Mouse (Mus musculus) intestine, embryonic 16.5 days (tissue): ENCODE measurements around the gene Dxo. TPM values are rescaled to one million over a fixed set of nuclear protein-coding genes. Genes with fewer than 3 reads are reported as not detected.
A peak's percentile ranks its signal among the peaks of the same experiment; 100 is the strongest.

ENCODE experiments used
- ATAC-seq: fragments of 200-750 bp; cut with Nextera tagmentation; 2 replicates; pipeline ENCODE4 v1.8.0; 2017; ENCODE audit warnings: moderate TSS enrichment, moderate library complexity
- H3K27ac ChIP-seq: fragments of 300-500 bp; sonication (generic); 2 replicates; pipeline ENCODE4 v1.5.1; 2014; ENCODE audit warnings: mild to moderate bottlenecking, low read length
- H3K27me3 ChIP-seq: fragments of 300-500 bp; sonication (generic); replicated peaks from 2 replicates; pipeline ENCODE4 v1.6.1; 2014; ENCODE audit warnings: low read length, control low read depth, mixed read lengths; ENCODE audit not compliant: control insufficient read depth, insufficient read depth
- H3K36me3 ChIP-seq: fragments of 300-500 bp; sonication (generic); 2 replicates; pipeline ENCODE4 v1.6.1; 2014; ENCODE audit warnings: low read length, control low read depth; ENCODE audit not compliant: control insufficient read depth, insufficient read depth
- H3K4me1 ChIP-seq: fragments of 300-500 bp; sonication (generic); 2 replicates; pipeline ENCODE4 v1.6.1; 2014; ENCODE audit warnings: low read length, control low read depth, mixed read lengths; ENCODE audit not compliant: control insufficient read depth, insufficient read depth
- H3K4me2 ChIP-seq: fragments of 300-500 bp; sonication (generic); 2 replicates; pipeline ENCODE4 v1.6.1; 2014; ENCODE audit warnings: low read depth, low read length, control low read depth
- H3K4me3 ChIP-seq: fragments of 300-500 bp; sonication (generic); 2 replicates; pipeline ENCODE4 v1.5.1; 2014; ENCODE audit warnings: mild to moderate bottlenecking, low read length
- H3K9ac ChIP-seq: fragments of 300-500 bp; sonication (generic); 2 replicates; pipeline ENCODE4 v1.6.1; 2014; ENCODE audit warnings: low read depth, low read length
- H3K9me3 ChIP-seq: fragments of 300-500 bp; sonication (generic); 2 replicates; pipeline ENCODE4 v1.6.1; 2016; ENCODE audit warnings: low read length, control low read depth; ENCODE audit not compliant: control insufficient read depth
- WGBS: fragments of 180-500 bp; shearing (Covaris S2); extraction: QIAGEN DNeasy Blood & Tissue Kit; methylation state at CpG from one replicate; pipeline ENCODE4 v1.1.7; 2014; 5-methylcytosine and 5-hydroxymethylcytosine counted together
- polyA plus RNA-seq: library from polyadenylated mRNA; unstranded; fragments of >200 nt; fragmentation: Nextera tagmentation; extraction: Ambion mirVana; gene quantifications from 2 replicates; pipeline ENCODE4 v1.2.1, GENCODE M21; 2015

Gene Dxo
- polyA plus RNA-seq, 1 experiment from 2014 or later = 59.0 TPM

DNA sequence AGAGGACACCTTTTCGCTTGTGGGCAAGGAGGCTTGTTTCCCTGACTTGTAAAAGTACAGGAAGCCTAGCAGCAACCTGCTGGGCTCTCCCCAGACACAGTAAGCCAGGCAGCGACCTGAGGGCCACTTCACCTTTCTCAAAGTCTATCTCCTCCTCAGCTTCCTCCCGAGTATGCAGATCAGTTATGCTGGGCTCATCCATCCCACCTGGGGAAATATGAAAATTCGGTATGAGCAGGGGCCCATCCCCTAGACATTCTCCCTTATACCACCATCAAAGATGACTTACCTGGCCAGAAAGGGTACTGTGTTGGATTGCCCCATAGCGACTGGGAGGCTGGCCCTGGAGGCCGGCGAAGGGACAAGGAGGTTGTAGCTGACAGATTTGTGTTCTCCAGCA lies 10.8 kb downstream of the Dxo start:
- Histone ChIP-seq H3K9me3 (no peaks in the 10 kb centered on the region), H3K9ac (no peak overlapping the region), H3K4me3 (no peak overlapping the region), H3K4me2 (no peak overlapping the region), H3K4me1 (peaks cover 19% of the 10 kb centered on the region), H3K27ac (no peak overlapping the region), H3K36me3 (peaks cover 13% of the 10 kb centered on the region; the same call in 1 of the 2 replicates), H3K27me3 (no peaks in the 10 kb centered on the region)
- WGBS = 93% methylated on average over 7 of the region's 7 CpGs
- no peak for ATAC-seq

DNA sequence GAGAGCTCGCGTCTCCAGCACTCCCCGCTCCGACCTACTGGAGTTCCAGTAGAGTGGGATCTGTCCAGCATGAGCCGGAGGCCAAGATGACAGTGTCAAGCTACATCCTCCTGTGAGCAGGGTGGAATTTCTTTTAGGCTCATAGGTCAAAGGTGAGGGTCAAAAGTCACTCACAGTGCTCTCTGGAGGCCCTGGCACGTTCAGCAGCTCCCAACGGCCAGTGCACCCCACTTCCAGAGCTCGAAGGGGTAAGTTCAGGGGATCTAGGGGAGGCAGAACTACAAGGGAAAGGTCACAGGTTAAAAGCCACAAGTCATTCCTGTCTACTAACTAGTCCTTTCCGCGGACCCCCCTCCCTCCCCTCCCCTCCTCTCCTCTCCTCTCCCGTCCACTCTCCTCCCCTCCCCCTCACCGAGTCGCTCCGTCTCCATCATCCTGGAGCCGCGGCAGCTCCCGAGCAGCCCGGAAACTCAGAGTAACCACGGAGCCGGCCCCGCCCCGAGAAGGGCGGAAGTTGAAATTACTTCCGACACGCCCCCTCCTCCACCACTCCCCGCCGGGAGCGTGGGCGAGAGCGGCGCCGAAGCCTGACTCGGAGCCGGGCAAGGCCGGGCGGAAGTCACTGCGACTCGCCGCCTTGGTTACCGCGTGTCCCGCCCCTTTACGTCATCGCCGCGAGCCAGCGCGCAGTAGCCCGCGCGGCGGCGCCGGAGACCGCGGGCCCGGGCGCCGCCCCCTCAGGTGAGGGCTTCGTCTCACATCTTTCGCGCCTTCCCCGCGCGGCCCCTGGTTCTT lies 13.1 kb downstream of the Dxo start, which contains the start of the genes Skiv2l and Nelfe:
TSS of gene Skiv2l (minus strand) at position 489 of the 795 bp plus-strand sequence.
TSS of gene Nelfe (plus strand) at position 670 of the 795 bp plus-strand sequence.
- H3K9me3 ChIP-seq = no peaks in the 10 kb centered on the region
- peak within 1 kb of the TSS; percentile 72 for H3K27ac ChIP-seq
- H3K9ac ChIP-seq = peak within 1 kb of the TSS; percentile 84
- peak within 1 kb of the TSS; percentile 88 for H3K4me2 ChIP-seq
- peak within 1 kb of the TSS; percentile 76 for H3K4me3 ChIP-seq
- H3K36me3 ChIP-seq = peaks cover 13% of the 10 kb centered on the region
- under 1% methylated on average over 64 of the region's 65 CpGs for WGBS
- ATAC-seq = peak; percentile 98
- H3K4me1 ChIP-seq = peaks cover 19% of the 10 kb centered on the region
- no peaks in the 10 kb centered on the region for H3K27me3 ChIP-seq

DNA sequence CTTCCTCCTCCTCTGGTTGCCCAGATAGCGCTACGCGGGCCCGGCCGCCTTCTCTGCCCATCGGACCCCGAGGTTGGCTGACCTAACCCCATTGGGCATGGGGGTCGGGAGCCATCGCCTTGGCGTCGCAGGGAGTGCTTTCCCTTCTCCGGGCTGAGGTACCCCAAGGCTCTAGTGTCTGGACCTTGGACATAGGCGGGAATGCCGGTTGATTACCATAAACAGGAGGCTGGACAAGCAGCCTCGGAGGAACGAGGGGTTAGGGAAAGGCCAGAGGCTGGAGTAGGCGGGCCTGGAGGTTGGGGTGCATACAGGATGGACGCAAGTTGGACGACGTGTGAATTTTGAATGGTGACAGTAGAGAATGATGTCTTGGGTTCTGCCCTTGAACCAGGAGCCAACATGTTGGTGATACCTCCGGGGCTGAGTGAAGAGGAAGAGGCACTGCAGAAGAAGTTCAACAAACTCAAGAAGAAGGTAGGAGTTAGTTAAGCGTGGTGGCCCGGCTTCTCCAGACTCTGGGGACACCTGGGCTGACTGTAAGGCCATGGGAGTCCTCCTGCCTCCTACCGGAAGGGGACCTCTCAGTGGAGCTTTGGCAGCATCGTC lies 13.8 kb downstream of the Dxo start:
- H3K4me2 ChIP-seq = peak overlapping the region; percentile 84
- peak overlapping the region; percentile 72 for H3K27ac ChIP-seq
- peak overlapping the region; percentile 76 for H3K4me3 ChIP-seq
- H3K9me3 ChIP-seq = no peaks in the 10 kb centered on the region
- peak overlapping the region; percentile 84 for H3K9ac ChIP-seq
- WGBS = under 1% methylated on average over 25 of the region's 25 CpGs
- ATAC-seq = peak; percentile 70
- H3K27me3 ChIP-seq = no peaks in the 10 kb centered on the region
- peaks cover 19% of the 10 kb centered on the region for H3K4me1 ChIP-seq
- peaks cover 12% of the 10 kb centered on the region for H3K36me3 ChIP-seq

DNA sequence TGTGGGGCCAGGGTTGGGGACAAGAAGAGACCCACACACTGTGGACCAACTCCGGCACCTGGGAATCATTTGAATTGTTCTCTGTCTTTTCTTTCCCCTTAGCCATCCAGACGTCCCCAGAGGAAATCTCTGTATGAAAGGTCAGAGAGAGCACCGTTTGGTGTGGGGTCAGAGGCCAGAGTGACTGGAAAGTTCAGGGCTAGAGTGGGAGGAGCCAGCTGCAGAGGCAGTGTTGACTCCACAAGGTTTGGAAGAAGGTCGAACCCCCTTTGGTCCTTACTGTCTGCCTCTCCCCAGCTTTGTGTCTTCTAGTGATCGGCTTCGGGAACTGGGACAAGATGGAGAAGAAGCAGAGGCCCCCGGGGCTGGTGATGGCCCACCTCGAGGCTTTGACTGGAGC lies 16.7 kb downstream of the Dxo start:
- no peaks in the 10 kb centered on the region for H3K27me3 ChIP-seq
- no peaks in the 10 kb centered on the region for H3K9me3 ChIP-seq
- no peak overlapping the region for H3K4me3 ChIP-seq
- no peak overlapping the region; the same call in 1 of the 2 replicates for H3K9ac ChIP-seq
- H3K36me3 ChIP-seq = peaks cover 12% of the 10 kb centered on the region
- no peak overlapping the region for H3K4me2 ChIP-seq
- WGBS = 77% methylated on average over 8 of the region's 8 CpGs
- no peak for ATAC-seq
- H3K27ac ChIP-seq = no peak overlapping the region
- H3K4me1 ChIP-seq = peaks cover 19% of the 10 kb centered on the region

DNA sequence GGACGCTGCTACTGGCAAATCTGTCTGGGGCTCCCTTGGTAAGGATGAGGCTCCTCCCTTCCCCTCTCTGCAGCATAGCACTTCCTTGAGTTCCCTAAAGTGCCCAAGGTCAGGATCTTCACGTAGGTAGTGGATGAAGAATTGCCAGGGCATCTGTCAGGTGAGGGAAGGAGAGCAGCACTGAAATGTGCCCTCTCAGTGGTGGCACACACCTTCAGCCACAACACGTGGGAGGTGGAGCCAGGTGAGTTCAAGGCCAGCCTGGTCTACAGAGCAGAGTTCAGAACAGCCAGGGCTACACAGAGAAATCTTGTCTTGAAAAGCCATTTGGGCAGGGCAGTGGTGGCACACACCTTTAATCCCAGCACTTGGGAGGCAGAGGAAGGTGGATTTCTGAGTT lies 17.9 kb downstream of the Dxo start:
- peaks cover 12% of the 10 kb centered on the region for H3K36me3 ChIP-seq
- H3K27ac ChIP-seq = no peak overlapping the region
- no peak overlapping the region for H3K4me2 ChIP-seq
- no peak overlapping the region for H3K4me3 ChIP-seq
- H3K4me1 ChIP-seq = peaks cover 13% of the 10 kb centered on the region
- 60% methylated on average over 3 of the region's 3 CpGs for WGBS
- no peak overlapping the region for H3K9ac ChIP-seq
- no peaks in the 10 kb centered on the region for H3K9me3 ChIP-seq
- ATAC-seq = no peak
- no peaks in the 10 kb centered on the region for H3K27me3 ChIP-seq

DNA sequence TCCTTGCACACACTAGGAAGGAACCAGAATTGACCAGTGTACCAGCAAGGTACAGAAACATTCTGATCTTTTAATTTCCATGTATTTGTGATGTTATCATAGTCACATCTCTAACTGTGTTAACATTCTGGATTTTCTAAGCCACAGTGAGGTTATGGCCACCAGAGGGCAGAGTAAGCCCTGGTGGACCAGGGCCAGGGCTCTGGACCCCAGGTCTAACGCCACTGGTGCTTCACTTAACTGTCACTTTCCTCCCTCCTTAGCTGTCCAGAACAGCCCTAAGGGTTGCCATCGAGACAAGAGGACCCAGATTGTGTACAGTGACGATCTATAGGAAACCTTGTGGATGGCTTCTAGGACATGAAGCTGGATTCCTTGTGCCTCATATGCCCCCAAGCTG lies 19.0 kb downstream of the Dxo start:
- H3K4me3 ChIP-seq = no peak overlapping the region
- H3K9me3 ChIP-seq = no peaks in the 10 kb centered on the region
- no peak overlapping the region for H3K4me2 ChIP-seq
- ATAC-seq = peak; percentile 22; the same call in 1 of the 2 replicates
- H3K9ac ChIP-seq = peak overlapping the region; percentile 20; the same call in 1 of the 2 replicates
- H3K4me1 ChIP-seq = peaks cover 10% of the 10 kb centered on the region; the same call in 1 of the 2 replicates
- peaks cover 12% of the 10 kb centered on the region for H3K36me3 ChIP-seq
- 31% methylated on average over 3 of the region's 3 CpGs for WGBS
- no peaks in the 10 kb centered on the region for H3K27me3 ChIP-seq
- H3K27ac ChIP-seq = no peak overlapping the region

DNA sequence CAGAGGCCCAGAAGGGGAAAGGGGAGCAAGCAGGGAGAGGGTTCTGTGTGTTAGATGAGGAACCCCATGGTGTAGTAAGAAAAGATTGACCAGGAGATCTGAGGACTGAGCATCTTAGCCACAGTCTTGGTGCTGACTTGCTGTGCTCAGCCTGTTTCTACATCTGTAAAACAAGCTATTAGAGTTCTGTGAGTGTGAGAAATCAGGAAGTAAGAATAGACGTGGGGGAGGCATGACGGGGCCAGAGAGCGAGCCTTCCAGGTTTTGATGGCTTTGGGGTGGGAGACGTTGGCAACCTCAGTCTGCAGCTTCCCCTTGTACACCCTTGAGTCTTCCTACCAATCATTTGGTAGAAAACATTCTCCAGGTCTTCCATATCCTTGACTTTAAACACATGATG lies 21.9 kb downstream of the Dxo start:
- Histone ChIP-seq H3K4me2 (no peak overlapping the region), H3K27ac (no peak overlapping the region), H3K36me3 (peaks cover 7% of the 10 kb centered on the region), H3K27me3 (no peaks in the 10 kb centered on the region), H3K4me1 (peaks cover 7% of the 10 kb centered on the region; the same call in 1 of the 2 replicates), H3K4me3 (no peak overlapping the region), H3K9ac (no peak overlapping the region), H3K9me3 (no peaks in the 10 kb centered on the region)
- ATAC-seq = no peak
- 78% methylated on average over 4 of the region's 4 CpGs for WGBS

DNA sequence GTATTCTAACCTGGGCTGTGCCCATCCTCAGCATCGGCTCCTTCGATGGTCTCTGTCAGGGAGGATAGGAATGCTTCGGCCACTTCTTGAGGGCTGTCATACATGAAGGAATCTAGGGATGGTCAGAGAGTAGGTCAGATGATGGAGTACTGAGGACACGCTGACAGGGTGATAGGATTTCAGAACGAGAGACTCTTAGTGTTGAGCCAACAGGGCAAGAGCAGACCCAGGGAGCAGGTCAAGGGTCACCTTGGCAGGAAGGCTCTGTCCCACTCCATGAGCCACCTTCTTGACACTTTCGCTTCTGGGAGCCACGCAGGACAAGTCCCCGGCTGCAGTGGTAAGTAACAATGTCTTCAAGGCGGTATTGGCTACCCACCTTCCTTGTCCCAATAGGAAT lies 23.7 kb downstream of the Dxo start:
- 80% methylated on average over 9 of the region's 9 CpGs for WGBS
- no peak for ATAC-seq

DNA sequence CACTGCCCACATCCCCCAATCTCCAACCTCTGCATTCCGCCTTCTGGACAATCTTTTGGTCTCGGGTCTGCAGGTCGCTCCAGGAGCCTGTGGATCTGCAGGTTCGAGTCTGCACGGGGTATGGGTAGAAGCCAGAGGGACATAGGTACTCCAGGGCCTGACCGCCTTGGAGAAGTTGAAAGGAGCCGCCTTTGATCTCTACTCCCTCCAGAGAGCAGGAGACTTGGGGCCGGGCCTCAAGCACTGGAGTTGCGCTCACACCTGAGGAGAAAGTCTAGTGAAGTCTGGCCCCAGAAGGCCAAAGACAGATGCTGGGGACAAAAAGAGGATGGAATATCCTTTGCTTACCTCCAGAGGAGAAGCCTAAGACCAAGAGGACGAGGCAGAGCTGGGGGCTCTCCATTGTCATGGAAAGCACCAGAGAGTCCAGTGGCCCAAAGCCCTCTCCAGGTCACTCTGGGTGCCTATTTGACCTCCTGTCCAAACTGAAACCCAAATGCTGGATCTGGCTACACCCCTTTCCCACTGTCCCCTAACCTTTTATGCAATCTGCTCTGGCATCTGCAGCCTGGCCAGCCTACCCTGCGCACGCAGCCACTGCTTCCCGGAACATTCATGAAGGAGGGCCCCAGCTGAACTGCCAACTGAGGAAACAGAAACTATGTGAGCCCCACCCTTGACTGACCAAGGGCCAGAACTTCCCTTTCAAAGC lies 25.0 kb downstream of the Dxo start:
- Histone ChIP-seq H3K4me3 (peak overlapping the region; percentile 40), H3K9me3 (no peaks in the 10 kb centered on the region), H3K27me3 (no peaks in the 10 kb centered on the region), H3K9ac (peak overlapping the region; percentile 63), H3K4me1 (peaks cover 7% of the 10 kb centered on the region; the same call in 1 of the 2 replicates), H3K36me3 (no peaks in the 10 kb centered on the region; the same call in 1 of the 2 replicates), H3K4me2 (peak overlapping the region; percentile 55), H3K27ac (peak overlapping the region; percentile 89)
- 55% methylated on average over 13 of the region's 13 CpGs for WGBS
- ATAC-seq = peak; percentile 77

More for the DNA sequence above, 23.7 kb downstream of the Dxo start:
- Histone ChIP-seq H3K4me3 (no peak overlapping the region), H3K36me3 (peaks cover 3% of the 10 kb centered on the region; the same call in 1 of the 2 replicates), H3K9ac (no peak overlapping the region), H3K27ac (no peak overlapping the region), H3K27me3 (no peaks in the 10 kb centered on the region), H3K4me1 (peaks cover 7% of the 10 kb centered on the region; the same call in 1 of the 2 replicates), H3K4me2 (no peak overlapping the region), H3K9me3 (no peaks in the 10 kb centered on the region)
